Comparison of ENCODE assay signal across 12 mouse cellular contexts in the genomic region with DNA sequence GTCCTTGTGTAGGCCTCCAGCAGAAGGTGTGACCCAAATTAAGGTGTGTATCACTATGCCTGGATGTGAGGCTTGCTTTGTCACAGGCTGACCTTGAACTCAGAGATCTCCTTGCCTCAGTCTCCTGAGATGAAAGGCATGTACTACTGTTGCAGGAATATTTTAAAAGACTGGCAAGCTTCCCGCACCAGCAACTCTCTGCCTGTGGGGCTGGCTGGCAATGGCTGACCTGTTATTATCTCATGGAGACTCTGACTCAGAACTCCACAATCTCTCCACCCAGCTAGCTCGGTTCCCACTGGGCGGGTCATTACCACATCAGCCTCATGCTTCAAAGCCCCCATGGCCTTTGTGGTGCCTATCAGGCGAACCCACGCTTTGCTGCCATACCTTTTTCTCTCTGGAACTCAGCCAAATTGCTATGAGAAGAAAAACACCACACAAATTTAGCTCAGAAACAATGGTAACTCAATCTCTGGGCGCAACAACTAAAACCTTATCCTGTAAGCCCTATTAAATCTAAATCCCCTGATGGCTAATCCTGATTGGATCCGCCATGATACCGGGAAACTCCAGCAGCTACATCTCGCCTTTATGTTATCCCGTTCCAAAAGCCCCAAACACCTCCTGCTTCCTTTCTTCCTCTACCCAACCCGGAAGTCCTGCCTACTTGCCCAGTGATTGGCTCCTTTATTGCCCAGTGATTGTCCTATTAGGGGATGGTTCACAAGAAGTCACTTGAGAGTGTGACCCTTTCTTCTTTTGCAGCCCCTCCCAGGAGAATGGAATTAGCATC. TPM values are rescaled to one million over a fixed set of nuclear protein-coding genes. Genes with fewer than 3 reads are reported as not detected.
DNase-seq lines count a peak whose midpoint lies in the region; ATAC-seq and TF ChIP-seq lines count a peak whose summit lies in the region.
"Had no signal": no experiment of that assay in that cellular context is flagged by ENCODE, and none has a peak within 500 bp of the region (broad histone marks: within the 10 kb centered on the region; RNA-seq: fewer than 3 reads in every experiment).

No protein-coding gene starts in this region.

- TF ChIP-seq EP300 in CH12.LX (IDR thresholded peaks at IDR 0.05; ENCODE audit: low read length), result peak; percentile 26; the same call in 1 of the 2 replicates

- TF ChIP-seq POLR2A in CH12.LX (IDR thresholded peaks at IDR 0.05; ENCODE audit: low read depth, low read length), result peak; percentile 43; the same call in 1 of the 2 replicates

- intact Hi-C loops in heart, postnatal 36 days (cut with DNase I), result no loop called here

- 0 out of 2 replicates have a peak, but pooled peaks cover 3% of the 10 kb centered on the region for H3K9me3 ChIP-seq in heart, embryonic 11.5 days (replicated peaks; ENCODE audit: control insufficient read depth, low read length)
- no peaks in the 10 kb centered on the region for H3K9me3 ChIP-seq in CH12.LX (replicated peaks; ENCODE audit: low read length)
- no peaks in the 10 kb centered on the region for H3K9me3 ChIP-seq in liver, embryonic 16.5 days (replicated peaks; ENCODE audit: control insufficient read depth, low read length)
- H3K9me3 ChIP-seq: limb, embryonic 15.5 days had no signal

- DNase-seq in heart, postnatal 36 days, result no peak
- peak; percentile 16 for DNase-seq in CH12.LX (ENCODE audit: extremely low read depth)
- DNase-seq in ovary, adult 18-20 months (ENCODE audit: low spot score), result no peak
- no peak for DNase-seq in gastrocnemius, postnatal 4 days (ENCODE audit: low spot score in 2 of 2)
- no peak for DNase-seq in ovary, postnatal 10 days (ENCODE audit: low spot score)
- DNase-seq: cerebellum, postnatal 14 days had no signal

- H3K36me3 ChIP-seq in heart, embryonic 11.5 days (ENCODE audit: control insufficient read depth, insufficient read depth, low read length), result no peaks in the 10 kb centered on the region
- no peaks in the 10 kb centered on the region for H3K36me3 ChIP-seq in CH12.LX (replicated peaks in 1 of 2; ENCODE audit: control insufficient read depth in 1 of 2, insufficient read depth in 1 of 2, low read length in 1 of 2)
- H3K36me3 ChIP-seq in liver, embryonic 16.5 days (ENCODE audit: control insufficient read depth, insufficient read depth), result no peaks in the 10 kb centered on the region
- H3K36me3 ChIP-seq: limb, embryonic 15.5 days; midbrain, embryonic 12.5 days had no signal

- WGBS in heart, embryonic 11.5 days (ENCODE audit: insufficient replicate concordance), result 52% methylated on average over 11 of the region's 11 CpGs
- 40% methylated on average over 11 of the region's 11 CpGs for WGBS in liver, embryonic 16.5 days (ENCODE audit: insufficient replicate concordance)

- no peak overlapping the region for H3K9ac ChIP-seq in heart, embryonic 11.5 days (ENCODE audit: low read depth, low read length)
- H3K9ac ChIP-seq in CH12.LX (ENCODE audit: insufficient read depth, low read depth), result peak overlapping the region; percentile 46
- no peak overlapping the region for H3K9ac ChIP-seq in liver, embryonic 16.5 days (ENCODE audit: low read depth, low read length)
- H3K9ac ChIP-seq: limb, embryonic 15.5 days; midbrain, embryonic 12.5 days had no signal

- no peaks in the 10 kb centered on the region for H3K4me1 ChIP-seq in heart, embryonic 11.5 days (ENCODE audit: control insufficient read depth, insufficient read depth, low read length)
- peaks cover 3 to 9% of the 10 kb centered on the region in 2 experiments; a peak in 2 of 4 replicates for H3K4me1 ChIP-seq in CH12.LX (ENCODE audit: control insufficient read depth in 1 of 2, insufficient read depth in 2 of 2)
- peaks cover 9% of the 10 kb centered on the region for H3K4me1 ChIP-seq in liver, embryonic 16.5 days (ENCODE audit: control insufficient read depth, low read depth, low read length)
- H3K4me1 ChIP-seq: limb, embryonic 15.5 days; midbrain, embryonic 12.5 days had no signal

- H3K4me2 ChIP-seq in heart, embryonic 11.5 days, result peak overlapping the region; percentile 23
- H3K4me2 ChIP-seq in CH12.LX (ENCODE audit: insufficient read depth, low read depth, poor library complexity, severe bottlenecking), result 0 out of 2 replicates have a peak overlapping the region, but pooled peaks have one; percentile 5
- H3K4me2 ChIP-seq in liver, embryonic 16.5 days (ENCODE audit: low read depth, low read length), result peak overlapping the region; percentile 10; the same call in 1 of the 2 replicates
- H3K4me2 ChIP-seq: limb, embryonic 15.5 days; midbrain, embryonic 12.5 days had no signal

- no peak for TF ChIP-seq CTCF in CH12.LX (conservative IDR thresholded peaks at IDR 0.05 in 1 of 2, IDR thresholded peaks at IDR 0.05 in 1 of 2; ENCODE audit: low read depth in 2 of 2, low read length in 2 of 2)

- no peak overlapping the region for H3K4me3 ChIP-seq in heart, embryonic 11.5 days (ENCODE audit: low read depth, low read length)
- peak overlapping the region in 2 of 3 experiments; percentile 17 to 54 for H3K4me3 ChIP-seq in CH12.LX (replicated peaks in 1 of 3; ENCODE audit: low read depth in 2 of 3, low read length in 2 of 3, poor library complexity in 1 of 3)
- peak overlapping the region; percentile 10; the same call in 1 of the 2 replicates for H3K4me3 ChIP-seq in liver, embryonic 16.5 days (ENCODE audit: low read depth, low read length)
- H3K4me3 ChIP-seq: layer of hippocampus, adult 2 months; limb, embryonic 15.5 days; midbrain, embryonic 12.5 days had no signal

- no peaks in the 10 kb centered on the region for H3K79me2 ChIP-seq in CH12.LX (replicated peaks; ENCODE audit: control insufficient read depth, extremely low read depth, insufficient read depth, poor library complexity, severe bottlenecking)

- in situ Hi-C loops in CH12.LX (cut with MboI; ENCODE audit: low pct_ligation_motif_present, low pct_unique_long_range_greater_than_20kb, low sequenced_read_pairs), result no loop called here

- no peak for TF ChIP-seq RAD21 in CH12.LX (IDR thresholded peaks at IDR 0.05; ENCODE audit: low read depth, low read length)

- dilution Hi-C loops in CH12.LX (cut with MboI; ENCODE audit: extremely low pct_ligation_motif_present, extremely low pct_unique_long_range_greater_than_20kb, low sequenced_read_pairs), result no loop called here

- ATAC-seq in heart, embryonic 11.5 days (replicated peaks; ENCODE audit: insufficient number of reproducible peaks, low FRiP score, low TSS enrichment), result no peak; the same call in 1 of the 2 replicates
- peak; percentile 46 for ATAC-seq in activated CD4-positive, CD25-positive, alpha-beta regulatory T cell, adult 4 months
- peak; percentile 77 for ATAC-seq in liver, embryonic 16.5 days (ENCODE audit: low read depth)

- H3K27ac ChIP-seq in heart, embryonic 11.5 days (ENCODE audit: low read depth, low read length), result no peak overlapping the region
- H3K27ac ChIP-seq in CH12.LX (ENCODE audit: insufficient read depth, low read depth), result peak overlapping the region; percentile 49; the same call in 1 of the 2 replicates
- H3K27ac ChIP-seq in liver, embryonic 16.5 days (ENCODE audit: low read length), result no peak overlapping the region
- H3K27ac ChIP-seq: layer of hippocampus, adult 2 months; limb, embryonic 15.5 days; midbrain, embryonic 12.5 days had no signal

- no peaks in the 10 kb centered on the region for H3K27me3 ChIP-seq in heart, embryonic 11.5 days (ENCODE audit: control insufficient read depth, insufficient read depth, low read length)
- no peaks in the 10 kb centered on the region for H3K27me3 ChIP-seq in CH12.LX (replicated peaks)
- H3K27me3 ChIP-seq in liver, embryonic 16.5 days (ENCODE audit: control insufficient read depth, insufficient read depth, low read depth, low read length), result no peaks in the 10 kb centered on the region
- H3K27me3 ChIP-seq: limb, embryonic 15.5 days had no signal

TF ChIP-seq in CH12.LX, 34 proteins besides CTCF, POLR2A, EP300 and RAD21:
- TF ChIP-seq HCFC1 (IDR thresholded peaks at IDR 0.05; ENCODE audit: low read depth, low read length), result peak; percentile 55
- TF ChIP-seq ELF1 (IDR thresholded peaks at IDR 0.05; ENCODE audit: low read depth, low read length), result peak; percentile 85
- TF ChIP-seq BHLHE40 (IDR thresholded peaks at IDR 0.05; ENCODE audit: low read depth, low read length), result no peak
- TF ChIP-seq JUND (conservative IDR thresholded peaks at IDR 0.05; ENCODE audit: low read depth, low read length), result peak; percentile 51; the same call in 1 of the 2 replicates
- 0 out of 2 replicates have a peak, but pooled peaks have one; percentile 12 for TF ChIP-seq MYC (IDR thresholded peaks at IDR 0.05; ENCODE audit: low read depth, low read length)
- 0 out of 2 replicates have a peak, but pooled peaks have one; percentile 23 for TF ChIP-seq MAX (IDR thresholded peaks at IDR 0.05; ENCODE audit: low read length)
- TF ChIP-seq UBTF (IDR thresholded peaks at IDR 0.05; ENCODE audit: low read depth, low read length), result no peak
- TF ChIP-seq USF1 (IDR thresholded peaks at IDR 0.05; ENCODE audit: low read depth, low read length), result no peak
- TF ChIP-seq CHD1 (IDR thresholded peaks at IDR 0.05; ENCODE audit: low read depth, low read length), result no peak
- no peak for TF ChIP-seq SMC3 (IDR thresholded peaks at IDR 0.05; ENCODE audit: low read depth, low read length)
- no peak for TF ChIP-seq ZKSCAN1 (IDR thresholded peaks at IDR 0.05; ENCODE audit: borderline replicate concordance, low read depth, low read length)
- TF ChIP-seq E2F4 (IDR thresholded peaks at IDR 0.05; ENCODE audit: insufficient replicate concordance, low read depth, low read length), result no peak
TF ChIP-seq in CH12.LX: peak in this region for 5.

RNA-seq across cellular contexts. Expression of a gene that starts 8.6 kb away (rescaled TPM):
- polyA plus RNA-seq in heart, embryonic 11.5 days (2014; fragmentation: Nextera tagmentation; extraction: Ambion mirVana), result 96.3 and 107 TPM in 2 replicates
- 100 to 1,000 TPM; 113 to 115 TPM for total RNA-seq in heart, postnatal 36 days (2021)
- 59.8 and 61.7 TPM in 2 replicates for total RNA-seq in CH12.LX (2012; rRNA removed)
- 76.8 and 79.2 TPM in 2 replicates for total RNA-seq in CH12.LX (2014; rRNA removed)
- polyA plus RNA-seq in CH12.LX (2012; ENCODE audit: insufficient read length, low read depth), result 53.5 and 63.2 TPM in 2 replicates
- 10 to 100 TPM; 38.6 to 48.2 TPM for polyA plus RNA-seq in activated CD4-positive, CD25-positive, alpha-beta regulatory T cell, adult 4 months (2017; shearing (Covaris generic))
- 36.8 and 39.3 TPM in 2 replicates for polyA plus RNA-seq in liver, embryonic 16.5 days (2015; fragmentation: Nextera tagmentation; extraction: Ambion mirVana)
- total RNA-seq in gastrocnemius, postnatal 4 days (2021), result 100 to 1,000 TPM; 123 to 137 TPM
